Comparison of ENCODE assay signal across 32 mouse cellular contexts in the genomic region with DNA sequence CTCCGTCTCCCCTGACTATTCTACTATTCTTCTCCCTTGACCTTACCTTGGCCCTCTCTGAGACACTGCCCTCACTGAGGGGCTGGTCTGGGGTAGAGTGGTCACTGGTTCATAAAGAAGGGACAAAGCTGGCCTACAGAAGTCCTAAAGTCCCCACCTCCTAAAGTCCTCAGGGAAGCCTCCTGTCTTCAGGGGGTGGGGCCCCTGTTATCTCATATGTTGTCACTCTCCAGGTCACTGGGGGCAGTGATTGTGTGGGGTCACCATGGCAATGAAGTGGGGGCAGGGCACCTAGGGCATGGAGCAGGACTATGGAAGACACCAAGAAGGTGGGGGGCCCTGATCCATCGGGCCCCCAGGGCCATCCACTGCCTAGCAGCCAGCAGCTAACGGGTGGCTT. TPM values are rescaled to one million over a fixed set of nuclear protein-coding genes. Genes with fewer than 3 reads are reported as not detected.
A peak's percentile ranks its signal among the peaks of the same experiment; 100 is the strongest.
DNase-seq lines count a peak whose midpoint lies in the region; ATAC-seq and TF ChIP-seq lines count a peak whose summit lies in the region.
"Had no signal": no experiment of that assay in that cellular context is flagged by ENCODE, and none has a peak within 500 bp of the region (broad histone marks: within the 10 kb centered on the region; RNA-seq: fewer than 3 reads in every experiment).

A gene (plus strand): TSS at position 301 of the 400 bp plus-strand sequence.

- no peak within 1 kb of the TSS for H3K9ac ChIP-seq in heart, embryonic 11.5 days (ENCODE audit: low read depth, low read length)
- no peak within 1 kb of the TSS for H3K9ac ChIP-seq in kidney, embryonic 14.5 days (ENCODE audit: low read depth, low read length)
- no peak within 1 kb of the TSS for H3K9ac ChIP-seq in stomach, embryonic 15.5 days
- no peak within 1 kb of the TSS for H3K9ac ChIP-seq in stomach, postnatal 0 days (ENCODE audit: low read length)
- H3K9ac ChIP-seq: limb, embryonic 13.5 days; liver, embryonic 14.5 days; midbrain, embryonic 12.5 days had no signal

- H3K27ac ChIP-seq in heart, embryonic 11.5 days (ENCODE audit: low read depth, low read length), result peak within 1 kb of the TSS; percentile 29; the same call in 1 of the 2 replicates
- H3K27ac ChIP-seq in kidney, embryonic 14.5 days (ENCODE audit: low read depth, low read length), result 0 out of 2 replicates have a peak within 1 kb of the TSS, but pooled peaks have one; percentile 2
- H3K27ac ChIP-seq in stomach, embryonic 15.5 days, result peak within 1 kb of the TSS; percentile 35
- no peak within 1 kb of the TSS for H3K27ac ChIP-seq in stomach, postnatal 0 days (replicated peaks)
- H3K27ac ChIP-seq: forebrain, embryonic 10.5 days; limb, embryonic 13.5 days; liver, embryonic 14.5 days; midbrain, embryonic 12.5 days had no signal

- H3K4me1 ChIP-seq in heart, embryonic 11.5 days (ENCODE audit: control insufficient read depth, insufficient read depth, low read length), result peaks cover 31% of the 10 kb centered on the region
- no peaks in the 10 kb centered on the region for H3K4me1 ChIP-seq in kidney, embryonic 14.5 days (ENCODE audit: control insufficient read depth, insufficient read depth, low read length)
- peaks cover 8% of the 10 kb centered on the region; the same call in 1 of the 2 replicates for H3K4me1 ChIP-seq in stomach, embryonic 15.5 days
- H3K4me1 ChIP-seq in stomach, postnatal 0 days (replicated peaks; ENCODE audit: control insufficient read depth, insufficient read depth), result no peaks in the 10 kb centered on the region

- no peaks in the 10 kb centered on the region for H3K36me3 ChIP-seq in heart, embryonic 11.5 days (ENCODE audit: control insufficient read depth, insufficient read depth, low read length)
- H3K36me3 ChIP-seq in kidney, embryonic 14.5 days (ENCODE audit: control insufficient read depth, insufficient read depth, low read length), result no peaks in the 10 kb centered on the region
- no peaks in the 10 kb centered on the region for H3K36me3 ChIP-seq in stomach, embryonic 15.5 days
- no peaks in the 10 kb centered on the region for H3K36me3 ChIP-seq in stomach, postnatal 0 days (ENCODE audit: control insufficient read depth, insufficient read depth, low read length)
- H3K36me3 ChIP-seq: forebrain, embryonic 10.5 days; G1E; limb, embryonic 13.5 days; midbrain, embryonic 12.5 days had no signal

- no peak for TF ChIP-seq EP300 in stomach, postnatal 0 days (optimal IDR thresholded peaks at IDR 0.05)

- H3K9me3 ChIP-seq in heart, embryonic 11.5 days (replicated peaks; ENCODE audit: control insufficient read depth, low read length), result no peaks in the 10 kb centered on the region
- H3K9me3 ChIP-seq in kidney, embryonic 14.5 days (ENCODE audit: control insufficient read depth, low read length), result no peaks in the 10 kb centered on the region
- no peaks in the 10 kb centered on the region for H3K9me3 ChIP-seq in stomach, embryonic 15.5 days
- H3K9me3 ChIP-seq in stomach, postnatal 0 days (ENCODE audit: control insufficient read depth, low read length), result no peaks in the 10 kb centered on the region
- H3K9me3 ChIP-seq: forebrain, embryonic 10.5 days; G1E; limb, embryonic 13.5 days; midbrain, embryonic 12.5 days had no signal

- no peaks in the 10 kb centered on the region for H3K27me3 ChIP-seq in heart, embryonic 11.5 days (ENCODE audit: control insufficient read depth, insufficient read depth, low read length)
- H3K27me3 ChIP-seq in kidney, embryonic 14.5 days (ENCODE audit: control insufficient read depth, insufficient read depth, low read length), result no peaks in the 10 kb centered on the region
- no peaks in the 10 kb centered on the region for H3K27me3 ChIP-seq in stomach, embryonic 15.5 days (replicated peaks)
- no peaks in the 10 kb centered on the region for H3K27me3 ChIP-seq in stomach, postnatal 0 days (ENCODE audit: control insufficient read depth, insufficient read depth, low read length)
- H3K27me3 ChIP-seq: limb, embryonic 13.5 days had no signal

- 62% methylated on average over 3 of the region's 3 CpGs for WGBS in heart, embryonic 11.5 days (ENCODE audit: insufficient replicate concordance)
- 80% methylated on average over 3 of the region's 3 CpGs for WGBS in kidney, embryonic 14.5 days
- 58% methylated on average over 3 of the region's 3 CpGs for WGBS in stomach, embryonic 15.5 days
- whole genome bisulfite sequencing in stomach, postnatal 0 days, result 63% methylated on average over 3 of the region's 3 CpGs

- H3K4me3 ChIP-seq in heart, embryonic 11.5 days (ENCODE audit: low read depth, low read length), result no peak within 1 kb of the TSS
- no peak within 1 kb of the TSS for H3K4me3 ChIP-seq in kidney, embryonic 14.5 days (ENCODE audit: low read length)
- no peak within 1 kb of the TSS for H3K4me3 ChIP-seq in stomach, embryonic 15.5 days (replicated peaks)
- H3K4me3 ChIP-seq in stomach, postnatal 0 days (ENCODE audit: low read depth, low read length), result no peak within 1 kb of the TSS
- H3K4me3 ChIP-seq: forebrain, embryonic 10.5 days; limb, embryonic 13.5 days; midbrain, embryonic 12.5 days had no signal

- ATAC-seq in heart, embryonic 11.5 days (replicated peaks; ENCODE audit: insufficient number of reproducible peaks, low FRiP score, low TSS enrichment), result no peak
- no peak for ATAC-seq in kidney, embryonic 14.5 days (ENCODE audit: low FRiP score, low TSS enrichment)
- no peak for ATAC-seq in stomach, embryonic 15.5 days (ENCODE audit: insufficient read depth, low FRiP score, low read depth)
- no peak for ATAC-seq in stomach, postnatal 0 days (ENCODE audit: low FRiP score, low TSS enrichment)
- ATAC-seq: inflammation-experienced regulatory T-cells, adult 6 months had no signal

- no peak within 1 kb of the TSS for H3K4me2 ChIP-seq in heart, embryonic 11.5 days
- H3K4me2 ChIP-seq in kidney, embryonic 14.5 days (replicated peaks; ENCODE audit: low read depth, low read length), result no peak within 1 kb of the TSS
- H3K4me2 ChIP-seq in stomach, embryonic 15.5 days, result no peak within 1 kb of the TSS
- no peak within 1 kb of the TSS for H3K4me2 ChIP-seq in stomach, postnatal 0 days (replicated peaks; ENCODE audit: low read depth)
- H3K4me2 ChIP-seq: limb, embryonic 13.5 days; midbrain, embryonic 12.5 days had no signal

- DNase-seq in heart, adult 8-10 months (ENCODE audit: low spot score), result no peak
- DNase-seq in kidney, adult 18-20 months, result no peak
- DNase-seq in stomach, postnatal 0 days (ENCODE audit: low spot score), result no peak
- no peak for DNase-seq in cerebellum, postnatal 14 days
- DNase-seq: adrenal gland, adult 2 months; B cell, adult 2 months; cerebellum, adult 11 months; gastrocnemius, postnatal 10 days; kidney, adult 9 months; kidney, postnatal 25 days; thymus, postnatal 14 days had no signal

- no peak for TF ChIP-seq CTCF in stomach, postnatal 0 days (IDR thresholded peaks at IDR 0.05; ENCODE audit: low read depth)

RNA-seq across cellular contexts. Expression of the gene that starts here (rescaled TPM):
- polyA plus RNA-seq in heart, embryonic 11.5 days (2014; fragmentation: Nextera tagmentation; extraction: Ambion mirVana), result not detected in 2 replicates
- total RNA-seq in heart, adult 8-10 months (2022), result not detected
- polyA plus RNA-seq in kidney, embryonic 14.5 days (2014; fragmentation: Nextera tagmentation; extraction: Ambion mirVana), result not detected in 2 replicates
- not detected in 2 replicates for polyA plus RNA-seq in stomach, embryonic 15.5 days (2015; fragmentation: Nextera tagmentation; extraction: Ambion mirVana)
- not detected in 2 replicates for polyA plus RNA-seq in stomach, postnatal 0 days (2015; fragmentation: Nextera tagmentation; extraction: Ambion mirVana)
- total RNA-seq: adrenal gland, adult 2 months; adrenal gland, postnatal 4 days; CH12.LX; gastrocnemius, postnatal 10 days; granulocyte monocyte progenitor cell, adult 5-6 weeks; layer of hippocampus, adult 8-10 months; left cerebral cortex, postnatal 25 days; megakaryocyte, adult 5-6 weeks; neutrophil, adult 5-6 weeks had no signal
- polyA plus RNA-seq: adrenal gland, adult 2 months; embryonic facial prominence, embryonic 11.5 days; forebrain, embryonic 10.5 days; G1E; heart, embryonic 16.5 days; hindbrain, embryonic 11.5 days; inflammation-experienced regulatory T-cells, adult 6 months; limb, embryonic 13.5 days; liver, embryonic 14.5 days; lung, postnatal 0 days; midbrain, embryonic 12.5 days; small intestine, adult 2 months had no signal
